Mouse (Mus musculus): Measurements from ENCODE around the gene Gm4881. TPM values are rescaled to one million over a fixed set of nuclear protein-coding genes. Genes with fewer than 3 reads are reported as not detected.

The Gm4881 gene
- polyA plus RNA-seq, 1 experiment from 2014 or later, result not detected

Small RNA genes within 50 kb of the gene (microRNA-seq; reads per million reads assigned to microRNA genes)
- not detected for gene Mir7046
- gene Mir7047, result not detected

Other genes with a start within 250 kb of the Gm4881 start
- not detected in 2 replicates for gene BC049730, start 235.3 kb downstream of the Gm4881 start, polyA plus RNA-seq (2016; fragmentation: Nextera tagmentation; extraction: Ambion mirVana)
- gene Gm4763, start 217.6 kb downstream of the Gm4881 start, polyA plus RNA-seq (2016; fragmentation: Nextera tagmentation; extraction: Ambion mirVana), result not detected in 2 replicates
- not detected in 2 replicates for gene Cd177, start 184.2 kb downstream of the Gm4881 start, polyA plus RNA-seq (2016; fragmentation: Nextera tagmentation; extraction: Ambion mirVana)
- gene Ceacam10, start 167.3 kb downstream of the Gm4881 start, polyA plus RNA-seq (2016; fragmentation: Nextera tagmentation; extraction: Ambion mirVana), result not detected in 2 replicates
- gene Gm9844, start 82.3 kb downstream of the Gm4881 start, polyA plus RNA-seq (2016; fragmentation: Nextera tagmentation; extraction: Ambion mirVana), result 10.0 and 15.0 TPM in 2 replicates
- not detected in 2 replicates for gene Lypd4, start 74.6 kb downstream of the Gm4881 start, polyA plus RNA-seq (2016; fragmentation: Nextera tagmentation; extraction: Ambion mirVana)
- not detected in 2 replicates for gene Dmrtc2, start 74.4 kb downstream of the Gm4881 start, polyA plus RNA-seq (2016; fragmentation: Nextera tagmentation; extraction: Ambion mirVana)
- gene Rps19, start 60.1 kb downstream of the Gm4881 start, polyA plus RNA-seq (2016; fragmentation: Nextera tagmentation; extraction: Ambion mirVana), result 1,532 and 1,854 TPM in 2 replicates
- 0.26 and 0.40 TPM in 2 replicates for gene Cd79a, start 47.1 kb downstream of the Gm4881 start, polyA plus RNA-seq (2016; fragmentation: Nextera tagmentation; extraction: Ambion mirVana)
- gene Arhgef1, start 41.6 kb downstream of the Gm4881 start, polyA plus RNA-seq (2016; fragmentation: Nextera tagmentation; extraction: Ambion mirVana), result 83.4 and 87.5 TPM in 2 replicates
- gene Rabac1, start 28.3 kb upstream of the Gm4881 start, polyA plus RNA-seq (2016; fragmentation: Nextera tagmentation; extraction: Ambion mirVana), result 114 and 151 TPM in 2 replicates
- gene Atp1a3, start 61.5 kb upstream of the Gm4881 start, polyA plus RNA-seq (2016; fragmentation: Nextera tagmentation; extraction: Ambion mirVana), result 2.2 and 3.5 TPM in 2 replicates
- 4.7 and 6.6 TPM in 2 replicates for gene Grik5, start 127.9 kb upstream of the Gm4881 start, polyA plus RNA-seq (2016; fragmentation: Nextera tagmentation; extraction: Ambion mirVana)
- 25.0 and 30.2 TPM in 2 replicates for gene Zfp574, start 128.1 kb upstream of the Gm4881 start, polyA plus RNA-seq (2016; fragmentation: Nextera tagmentation; extraction: Ambion mirVana)
- 0.73 and 0.74 TPM in 2 replicates for gene Pou2f2, start 235.2 kb upstream of the Gm4881 start, polyA plus RNA-seq (2016; fragmentation: Nextera tagmentation; extraction: Ambion mirVana)

Data from heart, embryonic 10.5 days (tissue).